Mouse (Mus musculus) pancreas, adult 10 weeks (tissue): ENCODE data around the gene Mmd. TPM values are rescaled to one million over a fixed set of nuclear protein-coding genes. Genes with fewer than 3 reads are reported as not detected.

Source experiments
- polyA plus RNA-seq: library from polyadenylated mRNA; stranded (reverse); fragments of 350-450 nt; fragmentation: Illumina TruSeq; extraction: RNeasy Lipid Tissue Mini Kit (QIAGEN cat#74804); gene quantifications from one replicate; pipeline ENCODE4 v1.2.3, GENCODE M21; 2015; ENCODE audit warnings: low read depth, low replicate concordance; ENCODE audit not compliant: insufficient read depth

Gene Mmd
- polyA plus RNA-seq: 6.2 TPM

DNA sequence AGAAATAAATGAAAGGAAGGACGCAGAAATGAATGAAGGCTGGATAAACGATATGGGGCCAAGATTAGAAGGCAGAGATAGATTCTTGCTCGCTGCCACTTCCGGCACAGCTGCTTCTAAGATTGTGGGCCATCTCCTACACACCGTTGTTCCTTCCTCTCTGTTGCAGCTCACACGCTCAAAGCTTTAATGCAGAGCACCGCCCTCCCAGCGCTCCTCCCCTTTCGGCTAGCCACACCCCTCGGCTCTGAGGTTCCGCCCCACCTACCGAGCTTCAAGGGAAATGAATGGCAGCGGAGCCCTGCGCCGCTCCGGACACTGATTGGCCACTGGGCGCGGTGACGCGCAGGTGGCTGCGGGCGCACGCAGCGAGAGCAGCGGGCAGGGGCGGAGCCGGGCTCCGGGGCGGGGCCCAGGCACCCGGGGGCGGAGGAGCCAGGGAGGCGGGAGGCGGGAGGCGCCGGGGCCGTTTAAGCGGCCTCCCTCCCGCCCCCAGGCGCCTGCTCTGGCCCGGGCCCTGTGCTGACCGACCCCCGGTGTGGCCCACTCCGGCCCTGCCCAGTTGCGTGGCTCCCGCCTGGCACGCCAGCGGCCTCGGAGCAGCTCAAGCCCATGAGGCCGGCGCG lies at the start of gene Mmd:
Gene Mmd, plus strand, starts transcription at position 432 of the 626 bp plus-strand sequence.

Other genes starting within 250 kb of the Mmd start
- 0.59 TPM for gene Pctp, start 246.6 kb upstream of the Mmd start, polyA plus RNA-seq
- 6.5 TPM for gene Tmem100, start 219.1 kb upstream of the Mmd start, polyA plus RNA-seq
- not detected for gene Gm45716, start 61.8 kb upstream of the Mmd start, polyA plus RNA-seq
- gene Hlf, start 141.4 kb downstream of the Mmd start, polyA plus RNA-seq: 0.74 TPM